Mouse (Mus musculus): Measurements from ENCODE around the gene Gpr183. TPM values are rescaled to one million over a fixed set of nuclear protein-coding genes. Genes with fewer than 3 reads are reported as not detected.
A peak's percentile ranks its signal among the peaks of the same experiment; 100 is the strongest.

Gene Gpr183
- total and polyA plus RNA-seq, 3 experiments: 0.04 to 0.06 TPM; not detected in 1

DNA sequence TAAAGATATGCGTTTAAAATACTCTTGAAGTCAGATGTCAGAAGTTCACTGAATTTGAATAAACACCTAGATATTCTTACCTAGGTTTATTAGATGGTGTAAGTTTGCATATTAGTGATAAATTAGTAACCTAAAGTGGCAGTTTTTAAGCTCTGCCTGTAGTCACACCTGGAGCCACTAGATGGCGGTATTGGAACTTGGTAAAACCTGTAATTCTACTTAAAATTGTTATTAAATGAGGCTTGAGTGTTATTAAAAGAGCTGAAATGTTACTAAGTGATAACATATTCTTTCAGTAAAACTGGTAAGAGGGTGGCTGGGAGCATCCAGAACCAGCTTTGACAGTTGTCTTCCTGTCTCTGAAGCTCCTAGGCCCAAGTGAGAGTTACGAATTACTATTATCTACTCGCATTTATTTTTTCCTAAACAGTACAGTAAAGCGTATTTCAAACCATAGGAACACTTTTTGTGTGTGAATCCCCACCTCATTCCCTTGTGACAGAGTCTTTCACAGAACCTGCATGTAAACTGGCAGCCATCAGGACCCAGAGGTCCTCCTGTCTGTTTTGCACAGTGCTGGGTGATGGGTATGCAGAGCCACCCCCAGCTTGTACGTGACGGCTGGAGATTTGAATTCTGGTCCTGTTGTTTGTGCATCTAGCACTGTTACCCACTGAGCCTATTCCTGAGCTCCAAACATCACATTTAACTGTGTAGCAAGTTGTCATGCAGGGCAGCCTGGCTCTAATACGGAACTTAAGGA is 36.4 kb downstream of the Gpr183 start:
- H3K36me3 ChIP-seq (ENCODE audit: control insufficient read depth in 1 of 2, insufficient read depth in 2 of 2, low read length in 2 of 2): peaks cover 0 to 9% of the 10 kb centered on the region in 2 experiments; a peak in 2 of 4 replicates
- H3K79me2 ChIP-seq (ENCODE audit: control insufficient read depth, insufficient read depth, low read length, poor library complexity): no peaks in the 10 kb centered on the region
- no peaks in the 10 kb centered on the region for H3K9me3 ChIP-seq (replicated peaks; ENCODE audit: insufficient read depth, low read length)
- peak overlapping the region; percentile 2 to 12; a peak in 3 of 4 replicates for H3K4me3 ChIP-seq (ENCODE audit: control insufficient read depth in 1 of 2, insufficient read depth in 1 of 2, low read depth in 2 of 2, low read length in 2 of 2)
- H3K9ac ChIP-seq (ENCODE audit: control insufficient read depth, low read depth, low read length, poor library complexity, severe bottlenecking): peak overlapping the region; percentile 44
- peak; percentile 89 for DNase-seq (ENCODE audit: low read depth, low spot score)
- H3K4me1 ChIP-seq (ENCODE audit: control insufficient read depth in 1 of 2, insufficient read depth in 2 of 2, low read length in 2 of 2): peaks cover 0 to 3% of the 10 kb centered on the region in 2 experiments
- H3K27me3 ChIP-seq (ENCODE audit: control insufficient read depth in 1 of 2, insufficient read depth in 2 of 2, low read length in 2 of 2): no peaks in the 10 kb centered on the region
- peak overlapping the region; percentile 60 for H3K27ac ChIP-seq (ENCODE audit: control insufficient read depth, low read depth, low read length)
- TF ChIP-seq GABPA (IDR thresholded peaks at IDR 0.05; ENCODE audit: low read depth, low read length): no peak
- TF ChIP-seq ZMIZ1 (IDR thresholded peaks at IDR 0.05; ENCODE audit: low read depth, low read length): no peak
- no peak for TF ChIP-seq USF2 (IDR thresholded peaks at IDR 0.05; ENCODE audit: borderline replicate concordance in 1 of 2, insufficient read depth in 1 of 2, low read depth in 1 of 2, low read length in 2 of 2)
- no peak for TF ChIP-seq MYC (IDR thresholded peaks at IDR 0.05; ENCODE audit: low read depth, low read length)
- no peak for TF ChIP-seq USF1 (IDR thresholded peaks at IDR 0.05; ENCODE audit: low read depth, low read length)
- TF ChIP-seq MAFK (IDR thresholded peaks at IDR 0.05; ENCODE audit: borderline replicate concordance, low read depth, low read length): no peak
- TF ChIP-seq ETS1 (IDR thresholded peaks at IDR 0.05; ENCODE audit: low read depth, low read length): no peak
- peak; percentile 25; the same call in 1 of the 2 replicates for TF ChIP-seq MAZ (IDR thresholded peaks at IDR 0.05; ENCODE audit: low read depth, low read length)
- TF ChIP-seq CHD2 (IDR thresholded peaks at IDR 0.05; ENCODE audit: low read length): no peak
- no peak for TF ChIP-seq ZKSCAN1 (IDR thresholded peaks at IDR 0.05; ENCODE audit: low read depth, low read length)
- TF ChIP-seq POLR2AphosphoS2 (IDR thresholded peaks at IDR 0.05; ENCODE audit: low read length): no peak
- TF ChIP-seq TAL1 (IDR thresholded peaks at IDR 0.05; ENCODE audit: low read length): no peak
- peak; percentile 97 for TF ChIP-seq RAD21 (IDR thresholded peaks at IDR 0.05; ENCODE audit: low read depth, low read length)
- TF ChIP-seq UBTF (IDR thresholded peaks at IDR 0.05; ENCODE audit: borderline replicate concordance, insufficient read depth, low read depth, low read length): no peak
- TF ChIP-seq SMC3 (IDR thresholded peaks at IDR 0.05; ENCODE audit: low read depth, low read length): peak; percentile 83
- no peak for TF ChIP-seq KAT2A (conservative IDR thresholded peaks at IDR 0.05; ENCODE audit: low read depth, low read length)
- no peak for TF ChIP-seq JUND (IDR thresholded peaks at IDR 0.05; ENCODE audit: low read depth, low read length)
- TF ChIP-seq EP300 (IDR thresholded peaks at IDR 0.05; ENCODE audit: low read depth in 1 of 2, low read length in 2 of 2): no peak
- TF ChIP-seq SIN3A (IDR thresholded peaks at IDR 0.05; ENCODE audit: low read length): peak; percentile 49; the same call in 1 of the 2 replicates
- TF ChIP-seq TBP (IDR thresholded peaks at IDR 0.05; ENCODE audit: low read depth, low read length): no peak
- TF ChIP-seq GATA1 (IDR thresholded peaks at IDR 0.05; ENCODE audit: low read depth, low read length): 0 out of 2 replicates have a peak, but pooled peaks have one; percentile 19
- no peak; the same call in 1 of the 2 replicates for TF ChIP-seq BHLHE40 (IDR thresholded peaks at IDR 0.05; ENCODE audit: borderline replicate concordance, low read depth, low read length)
- no peak for TF ChIP-seq POLR2AphosphoS5 (IDR thresholded peaks at IDR 0.05; ENCODE audit: borderline replicate concordance, low read depth, low read length)
- no peak for TF ChIP-seq NRF1 (IDR thresholded peaks at IDR 0.05; ENCODE audit: insufficient read depth, low read depth, low read length, poor library complexity, severe bottlenecking)
- TF ChIP-seq E2F4 (IDR thresholded peaks at IDR 0.05; ENCODE audit: borderline replicate concordance, low read depth, low read length): no peak
- no peak for TF ChIP-seq RCOR1 (IDR thresholded peaks at IDR 0.05; ENCODE audit: low read depth, low read length)
- TF ChIP-seq NELFE (IDR thresholded peaks at IDR 0.05; ENCODE audit: low read depth, low read length): no peak
- TF ChIP-seq HCFC1 (IDR thresholded peaks at IDR 0.05; ENCODE audit: low read depth, low read length): no peak
- no peak for TF ChIP-seq ELF1 (IDR thresholded peaks at IDR 0.05; ENCODE audit: low read depth, low read length)
- no peak for TF ChIP-seq MYB (IDR thresholded peaks at IDR 0.05; ENCODE audit: low read depth, low read length)
- no peak for TF ChIP-seq ZNF384 (IDR thresholded peaks at IDR 0.05; ENCODE audit: low read depth, low read length)
- no peak for TF ChIP-seq TCF12 (IDR thresholded peaks at IDR 0.05; ENCODE audit: low read depth, low read length)
- TF ChIP-seq CTCF (IDR thresholded peaks at IDR 0.05 in 2 of 3, conservative IDR thresholded peaks at IDR 0.05 in 1 of 3; ENCODE audit: control insufficient read depth in 1 of 3, insufficient read depth in 1 of 3, low read depth in 2 of 3, low read length in 3 of 3, poor library complexity in 1 of 3, severe bottlenecking in 1 of 3): peak; percentile 39 to 98 (median 77)
- no peak for TF ChIP-seq MXI1 (IDR thresholded peaks at IDR 0.05; ENCODE audit: low read depth, low read length)
- no peak for TF ChIP-seq MAX (IDR thresholded peaks at IDR 0.05; ENCODE audit: low read length)
- peak; percentile 91 for TF ChIP-seq ZC3H11A (IDR thresholded peaks at IDR 0.05; ENCODE audit: low read depth, low read length)
- no peak for TF ChIP-seq POLR2A (IDR thresholded peaks at IDR 0.05; ENCODE audit: control insufficient read depth in 1 of 2, insufficient read depth in 1 of 2, low read depth in 1 of 2, low read length in 2 of 2, poor library complexity in 1 of 2)

Measured in MEL (cell line).